Mouse (Mus musculus): ENCODE data around the gene Zc3h18.

Zc3h18 gene

DNA sequence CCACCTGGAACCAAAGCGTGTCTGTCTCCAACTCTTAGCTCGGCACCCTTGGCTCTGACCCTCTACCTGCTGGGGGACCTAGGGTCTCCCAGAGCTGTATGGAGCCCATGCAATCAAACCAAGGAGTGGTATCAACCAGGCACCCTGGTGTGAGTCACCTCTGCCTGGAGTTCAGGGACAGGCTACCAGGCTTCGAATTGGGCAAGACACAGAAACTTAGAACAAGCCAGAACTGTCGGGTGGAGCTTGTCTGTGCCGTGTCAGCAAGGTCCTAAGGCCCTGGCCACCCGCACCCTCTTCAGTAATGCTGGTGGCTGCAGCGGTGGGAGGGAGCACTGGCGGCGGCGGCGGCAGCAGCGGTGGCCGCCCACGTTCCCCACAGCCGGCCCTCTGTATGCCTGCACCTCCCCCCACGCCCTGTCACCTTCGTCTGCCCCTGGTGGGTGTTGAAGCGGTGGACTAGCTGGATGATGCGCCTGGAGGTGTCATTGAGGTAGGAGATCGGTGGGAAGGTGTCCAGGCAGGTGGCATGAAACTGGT lies 60.2 kb downstream of the Zc3h18 start:
- no peak for DNase-seq (ENCODE audit: low spot score)

DNA sequence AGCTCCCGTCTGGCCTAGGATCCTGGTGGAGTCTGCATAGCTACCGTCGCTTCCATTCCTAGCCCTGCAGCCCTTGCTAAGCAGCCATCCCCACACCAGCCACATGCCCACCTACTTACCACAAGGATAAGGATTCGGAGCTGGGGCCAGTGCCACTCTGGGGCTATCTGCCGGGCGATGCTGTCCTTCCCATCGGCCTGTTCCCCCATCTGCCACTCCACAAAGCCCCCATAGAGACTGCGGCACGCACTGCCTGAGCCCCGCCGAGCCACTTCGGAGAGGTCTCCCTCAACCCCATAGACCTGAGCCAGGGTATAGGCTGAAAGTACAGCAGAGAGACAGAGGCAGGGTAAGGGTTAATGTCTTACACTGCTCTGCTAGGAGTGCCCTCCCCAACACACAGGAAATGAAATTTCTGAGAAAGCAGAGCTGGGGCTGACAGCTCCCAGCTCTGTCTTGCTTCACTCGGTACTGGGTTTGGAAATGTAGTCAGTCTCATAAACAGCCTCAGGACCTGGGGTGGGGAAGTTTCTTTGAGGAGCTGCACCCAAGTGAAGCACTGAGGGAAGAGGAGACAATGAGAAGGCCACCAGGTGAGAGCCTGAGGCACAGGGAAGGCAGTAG lies 61.4 kb downstream of the Zc3h18 start:
- DNase-seq (ENCODE audit: low spot score): no peak

- DNase-seq (ENCODE audit: low spot score): no peak
These were observed 62.9 kb downstream of the Zc3h18 start for GRCm38 (mm10) chr8:122439336-122439735.

- no peak for DNase-seq (ENCODE audit: low spot score)
These were observed 64.9 kb downstream of the Zc3h18 start for GRCm38 (mm10) chr8:122441326-122441725.

DNA sequence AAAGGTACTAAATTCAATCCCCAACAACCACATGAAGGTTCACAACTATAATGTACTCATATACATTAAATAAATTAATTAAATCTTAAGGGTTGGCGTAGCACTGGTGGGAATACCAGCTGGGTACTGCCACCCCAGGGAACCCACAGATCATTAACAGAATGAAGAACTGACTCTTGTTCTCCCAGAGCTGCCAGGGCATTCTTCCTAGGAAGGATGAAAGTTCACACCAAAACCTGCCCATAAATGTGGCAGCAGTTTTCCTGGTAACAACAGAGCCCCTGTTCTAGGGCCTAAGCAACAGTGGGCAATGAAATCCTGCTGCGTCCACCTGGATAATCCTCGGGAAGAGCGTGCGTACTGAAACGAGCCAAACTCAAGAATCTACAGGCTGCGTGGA lies 65.9 kb downstream of the Zc3h18 start:
- no peak for DNase-seq (ENCODE audit: low spot score)

DNA sequence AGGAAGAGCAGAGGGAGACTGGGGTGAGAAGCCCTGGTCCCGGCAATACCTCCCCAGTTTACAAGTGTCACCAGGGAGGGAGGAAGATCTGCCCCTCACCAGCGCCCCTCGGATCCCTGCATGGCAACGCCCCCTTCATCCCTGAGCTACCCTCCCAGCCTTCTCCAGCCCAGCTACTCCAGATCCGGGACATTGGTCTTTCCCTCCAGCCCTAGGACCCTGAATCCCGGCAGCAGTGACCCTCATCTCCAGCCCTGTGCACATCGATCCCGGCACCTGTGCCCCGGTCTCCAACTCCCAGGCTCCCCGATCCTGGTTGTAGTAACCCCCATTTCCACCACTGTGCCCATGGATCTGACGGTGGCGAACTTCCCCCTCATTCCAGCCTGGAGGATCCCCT lies 66.4 kb downstream of the Zc3h18 start:
- peak; percentile 51 for DNase-seq (ENCODE audit: low spot score)

- DNase-seq (ENCODE audit: low spot score): peak; percentile 99
These were observed 67.0 kb downstream of the Zc3h18 start, which contains the start of gene Mvd for GRCm38 (mm10) chr8:122443262-122444006. TSS of gene Mvd (minus strand) at chr8:122443422.

GRCm38 (mm10) chr8:122444058-122444748 lies 67.8 kb downstream of the Zc3h18 start:
- peak; percentile 54 for DNase-seq (ENCODE audit: low spot score)

- no peak for DNase-seq (ENCODE audit: low spot score)
These were observed 68.8 kb downstream of the Zc3h18 start for GRCm38 (mm10) chr8:122445203-122445602.

DNA sequence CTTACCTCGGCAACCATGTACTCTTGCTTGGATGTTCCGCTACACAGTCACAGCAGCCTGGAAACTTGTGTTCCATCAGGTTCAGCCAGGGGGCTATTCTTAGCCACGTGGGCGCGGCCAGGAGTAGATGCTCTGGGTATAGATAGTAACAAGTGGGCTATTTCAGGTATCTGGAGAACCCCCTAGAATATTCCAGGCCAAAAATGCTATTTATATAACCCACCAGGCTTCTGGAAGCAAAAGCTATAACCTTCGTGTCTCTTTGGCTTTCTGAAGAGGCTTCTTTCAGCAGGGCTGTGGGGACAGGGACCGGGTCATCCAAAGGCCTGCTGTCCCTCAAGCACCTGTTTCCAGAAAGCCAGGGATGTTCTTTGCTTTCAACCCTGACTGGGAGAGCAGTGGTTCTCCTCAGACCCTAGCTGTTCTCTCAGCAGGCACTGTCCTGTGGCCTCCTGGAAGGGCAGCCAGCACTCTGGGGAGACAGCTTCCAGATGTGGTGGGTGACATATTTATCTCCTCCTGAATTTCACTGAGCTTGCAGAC lies 74.8 kb downstream of the Zc3h18 start:
- DNase-seq (ENCODE audit: low spot score): no peak

- no peak for DNase-seq (ENCODE audit: low spot score)
These were observed 75.7 kb downstream of the Zc3h18 start for GRCm38 (mm10) chr8:122452154-122452553.

DNA sequence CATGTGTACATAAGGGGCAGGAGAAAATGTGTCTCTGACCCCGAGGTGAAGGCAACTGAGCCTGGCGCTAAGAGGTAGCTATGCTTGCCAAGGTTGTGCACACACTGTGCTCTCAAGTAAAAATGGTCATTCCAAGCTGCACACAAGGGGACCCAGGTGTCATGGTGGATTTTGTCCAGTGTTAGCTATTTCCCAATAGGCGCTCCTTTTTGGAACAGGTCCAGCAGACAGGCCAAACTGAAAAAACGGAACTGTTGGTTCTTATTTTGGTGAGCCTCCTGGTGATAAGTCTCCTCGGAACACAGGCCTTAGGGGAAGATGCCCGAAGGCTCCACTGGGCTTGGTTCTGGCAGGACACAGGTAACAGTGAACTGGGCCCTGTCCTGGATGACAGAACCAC lies 78.0 kb downstream of the Zc3h18 start:
- DNase-seq (ENCODE audit: low spot score): no peak

DNA sequence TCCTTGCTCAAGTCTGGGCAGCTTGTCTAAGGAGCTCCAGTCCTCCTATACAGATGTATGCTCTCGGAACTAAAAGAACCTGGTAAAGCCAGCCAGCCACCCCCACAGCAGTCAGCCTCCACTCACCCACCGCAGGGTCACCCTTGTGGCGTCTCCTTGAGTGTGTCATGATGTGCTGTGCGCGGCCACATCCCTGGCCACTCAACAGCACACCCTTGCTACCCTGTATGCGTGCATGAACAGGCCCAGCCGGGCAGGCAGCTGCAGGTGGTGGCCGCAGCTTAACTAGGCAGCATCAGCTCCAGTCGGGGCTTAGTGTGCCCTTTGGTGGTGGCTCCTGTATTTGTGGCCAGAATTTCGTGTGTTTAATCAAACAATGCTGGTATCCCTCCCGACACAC lies 80.8 kb downstream of the Zc3h18 start:
- no peak for DNase-seq (ENCODE audit: low spot score)

DNA sequence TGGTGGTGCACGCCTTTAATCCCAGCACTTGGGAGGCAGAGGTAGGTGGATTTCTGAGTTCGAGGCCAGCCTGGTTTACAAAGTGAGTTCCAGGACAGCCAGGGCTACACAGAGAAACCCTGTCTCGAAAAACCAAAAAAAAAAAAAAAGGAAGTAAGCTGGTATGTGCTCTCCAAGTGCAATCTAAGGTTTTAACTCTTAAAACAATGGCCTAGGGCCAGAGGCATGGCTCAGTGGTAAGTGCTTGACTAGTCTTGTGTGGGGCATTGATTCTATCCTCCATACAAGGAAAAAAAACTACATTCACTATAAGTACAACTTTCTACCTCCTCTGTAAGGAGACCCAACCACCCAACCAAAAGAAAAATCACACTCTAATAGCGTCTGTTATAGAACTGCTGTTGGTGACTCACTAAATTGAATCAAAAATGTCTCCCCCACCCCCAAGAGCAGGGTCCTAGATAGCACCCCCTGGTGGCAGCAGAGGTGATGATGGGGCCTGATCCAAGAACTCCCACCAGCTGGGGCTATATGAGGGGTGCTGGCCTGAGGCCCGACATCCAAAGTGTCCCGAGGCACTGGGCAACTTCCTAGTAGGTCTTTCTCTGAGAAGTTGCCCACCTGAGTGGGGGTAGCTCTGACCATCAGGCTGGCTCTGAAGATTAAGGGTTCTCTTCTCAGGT lies 83.0 kb downstream of the Zc3h18 start:
- no peak for DNase-seq (ENCODE audit: low spot score)

DNA sequence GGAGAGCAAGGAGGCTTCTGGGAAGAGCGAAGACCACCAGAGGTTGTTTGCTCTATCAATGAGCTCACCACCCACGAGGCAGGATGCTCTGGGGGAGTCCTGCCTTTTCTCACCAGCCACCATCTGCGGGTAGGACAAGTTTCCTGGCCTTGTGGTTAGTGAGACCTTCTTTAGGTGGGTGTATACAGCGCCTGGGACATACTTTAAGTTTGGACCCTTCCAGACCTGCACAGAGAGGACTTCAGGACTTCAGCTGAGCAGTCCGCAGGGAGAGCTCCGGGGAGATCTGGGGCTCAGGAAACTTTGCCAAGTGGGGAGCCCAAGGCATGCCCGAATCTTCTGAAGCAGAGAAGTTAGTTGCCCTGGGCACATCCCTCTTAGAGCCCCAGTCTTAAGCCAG lies 83.6 kb downstream of the Zc3h18 start:
- no peak for DNase-seq (ENCODE audit: low spot score)

- peak; percentile 32 for DNase-seq (ENCODE audit: low spot score)
These were observed 84.4 kb downstream of the Zc3h18 start, which contains the start of gene Snai3 for GRCm38 (mm10) chr8:122460524-122461472. TSS of gene Snai3 (minus strand) at chr8:122460733.

DNA sequence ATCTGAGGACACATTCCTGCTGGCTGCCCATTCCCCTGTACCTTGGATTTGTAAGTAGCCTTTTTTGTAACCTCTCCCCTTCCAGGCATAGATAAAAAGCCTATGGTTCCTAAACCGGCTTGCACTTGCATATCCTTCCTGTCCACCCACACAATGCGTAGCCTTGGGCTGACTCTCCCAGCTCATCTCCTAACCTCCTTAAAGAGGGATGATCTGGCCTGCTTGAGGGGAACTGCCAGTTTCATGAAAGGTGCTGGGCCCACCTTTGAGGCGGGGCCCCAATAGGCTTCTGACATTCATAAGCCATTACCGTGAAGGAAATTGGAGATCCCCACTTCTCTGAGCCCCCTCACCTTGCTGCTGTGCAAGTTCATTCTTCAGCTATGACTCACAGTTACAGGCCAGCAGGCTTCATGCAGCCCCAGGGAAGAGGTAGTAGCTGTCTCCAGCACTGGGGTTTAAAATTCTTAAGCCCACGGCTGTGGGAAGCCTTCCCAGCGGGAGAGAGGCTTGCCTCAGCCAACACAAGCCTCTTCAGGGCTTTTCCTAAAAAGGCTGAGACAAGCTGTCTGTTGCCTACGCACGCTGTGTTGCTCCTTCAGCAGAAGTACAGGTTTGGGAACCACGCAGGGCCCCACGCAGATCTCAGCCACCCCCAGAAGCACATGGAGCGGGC lies 85.2 kb downstream of the Zc3h18 start:
- DNase-seq (ENCODE audit: low spot score): no peak

DNA sequence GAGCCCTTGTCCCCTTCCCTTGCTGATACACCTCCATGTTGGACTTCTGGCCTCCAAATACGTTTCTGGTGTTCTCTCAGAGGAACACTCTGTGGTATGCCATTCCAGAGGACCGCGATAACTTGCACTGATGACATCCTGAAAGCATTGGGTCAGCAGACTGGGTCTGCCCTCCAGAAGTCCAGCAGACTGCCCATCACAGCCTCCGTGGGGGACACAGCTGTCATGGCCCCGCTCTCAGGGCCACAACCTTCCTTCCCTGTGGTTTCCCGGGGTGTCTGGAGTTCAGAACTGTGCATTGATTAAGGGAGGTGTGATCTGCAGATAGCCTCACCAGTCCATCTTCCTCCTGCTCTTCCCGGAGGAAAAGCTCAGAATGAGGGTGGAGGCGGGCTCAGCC lies 86.1 kb downstream of the Zc3h18 start:
- no peak for DNase-seq (ENCODE audit: low spot score)

- DNase-seq (ENCODE audit: low spot score): no peak
These were observed 87.5 kb downstream of the Zc3h18 start for GRCm38 (mm10) chr8:122463651-122464640.

All from embryo, embryonic 10.5 days (tissue).